Mouse (Mus musculus) megakaryocyte progenitor cell, adult 5-6 weeks (primary cell): ENCODE measurements around the gene Mia3. TPM values are rescaled to one million over a fixed set of nuclear protein-coding genes. Genes with fewer than 3 reads are reported as not detected.
A peak's percentile ranks its signal among the peaks of the same experiment; 100 is the strongest.
"Not testable (repeated sequence)": the region's sequence is repeated elsewhere in the genome, so short reads cannot be mapped to it uniquely, and the experiment has no call there.

Experiments used
- ATAC-seq: replicated peaks from 2 replicates; pipeline ENCODE4 v1.8.0; 2016; ENCODE audit warnings: mild to moderate bottlenecking, moderate TSS enrichment, inconsistent platforms; ENCODE audit not compliant: poor library complexity
- total RNA-seq, 2 experiments: library from RNA; stranded (forward) in 1 of 2; stranded (reverse) in 1 of 2; fragments of 157-497, 149-512 nt in 1 of 2; fragments of 200-1000 nt in 1 of 2; gene quantifications; 2 replicates each; pipeline versions ENCODE4 v1.2.3 to v1.2.4; 2015 to 2017

The Mia3 gene
- 79.0 and 81.3 TPM in 2 replicates for total RNA-seq (2015)
- total RNA-seq (2017), result 119 and 129 TPM in 2 replicates

GRCm38 (mm10) chr1:183369427-183370014, at the start of gene Mia3:
Mia3 (minus strand) TSS chr1:183369553.
- peak; percentile 98 for ATAC-seq

DNA sequence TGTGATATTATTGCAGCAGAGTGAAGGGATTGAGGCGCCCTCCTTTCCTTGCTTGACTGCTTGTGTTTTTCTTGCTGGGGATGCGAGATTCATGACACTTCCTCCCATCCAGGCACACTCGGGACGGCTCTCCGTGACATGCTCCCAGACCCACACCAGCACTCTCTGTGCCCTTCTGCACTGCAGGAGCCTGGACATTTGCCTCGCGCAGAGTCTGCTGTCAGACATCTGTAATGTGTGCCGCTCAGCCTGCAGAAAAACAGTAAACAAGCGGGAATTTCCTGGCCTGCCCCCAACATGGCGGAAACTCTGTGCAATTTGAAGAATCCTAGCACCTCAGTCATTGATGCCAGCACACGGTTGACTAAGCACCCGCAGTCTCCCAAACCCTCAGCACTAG, 48.5 kb upstream of the Mia3 start, which contains the start of gene Hhipl2:
Gene Hhipl2, plus strand, starts transcription at position 343 of the 400 bp plus-strand sequence.
- ATAC-seq, result no peak

DNA sequence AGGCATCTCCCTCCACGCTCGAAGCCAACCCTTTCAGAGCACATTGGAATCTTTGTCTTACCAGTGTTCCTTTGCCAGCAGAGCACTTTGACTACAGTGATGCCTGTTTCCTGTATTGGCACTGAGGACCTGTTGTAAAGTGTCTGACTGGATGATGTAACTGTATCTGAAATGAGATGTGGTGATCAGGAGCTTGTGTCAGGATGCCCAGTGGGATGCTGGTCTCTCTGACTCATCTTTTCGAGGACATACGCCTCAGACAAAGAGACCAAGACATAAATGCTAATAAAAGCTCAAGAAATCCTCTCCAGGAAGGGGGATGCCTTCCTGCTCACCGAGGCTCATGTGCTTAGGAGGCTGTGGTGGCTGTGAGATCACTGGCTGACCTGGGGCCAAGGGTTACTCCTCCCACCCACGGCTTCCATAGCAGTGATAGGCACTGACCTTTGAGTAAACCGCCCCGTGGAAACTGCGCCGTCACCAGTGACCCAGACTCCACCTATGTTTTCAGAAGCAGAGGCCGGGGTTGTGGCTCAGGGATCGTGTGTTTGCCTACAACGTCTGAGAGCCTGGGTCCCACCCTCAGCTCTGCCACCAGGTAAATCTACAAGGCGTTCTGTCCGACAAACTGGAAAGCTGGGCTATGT, 44.9 kb upstream of the Mia3 start:
- ATAC-seq, result no peak

DNA sequence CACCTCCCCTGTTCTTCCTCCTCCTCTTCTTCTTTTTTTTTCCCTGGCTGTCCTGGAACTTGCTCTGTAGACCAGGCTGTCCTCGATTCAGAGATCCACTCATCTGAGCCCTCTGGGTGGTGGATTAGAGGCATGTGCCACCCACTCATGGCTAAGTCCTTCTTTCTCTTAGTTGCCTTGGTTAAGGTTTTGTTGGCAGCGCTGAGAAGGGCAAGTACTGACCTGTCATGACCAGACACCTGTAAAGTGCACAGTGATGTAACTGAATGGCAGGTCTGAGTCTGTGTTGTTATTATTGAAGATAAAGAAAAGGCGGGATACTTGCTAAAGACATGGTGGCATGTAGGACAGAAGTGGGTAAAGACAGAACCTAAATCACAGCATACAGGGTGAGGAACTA, 34.0 kb upstream of the Mia3 start:
- ATAC-seq, result no peak

GRCm38 (mm10) chr1:183388426-183389406, 19.4 kb upstream of the Mia3 start, which contains the start of gene Taf1a:
Taf1a (plus strand) TSS chr1:183388981.
- peak; percentile 97 for ATAC-seq

DNA sequence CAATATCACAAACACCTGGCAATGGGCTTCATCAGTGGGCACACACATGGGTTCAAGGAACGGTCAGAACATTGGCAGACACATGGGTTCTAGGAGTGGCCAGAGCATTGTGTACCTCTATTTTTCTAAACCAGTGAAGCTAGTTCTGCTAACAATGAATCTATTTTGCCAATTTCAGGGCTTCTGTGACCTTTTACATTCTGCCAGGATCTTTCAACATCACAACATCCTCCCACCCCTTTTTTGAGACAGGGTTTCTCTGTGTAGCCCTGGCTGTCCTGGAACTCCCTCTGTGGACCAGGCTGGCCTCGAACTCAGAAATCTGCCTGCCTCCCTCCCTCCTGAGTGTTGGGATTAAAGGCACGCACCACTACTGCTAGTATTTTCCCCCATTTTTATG, 18.1 kb upstream of the Mia3 start:
- not testable (repeated sequence) for ATAC-seq

GRCm38 (mm10) chr1:183382621-183383020, 13.3 kb upstream of the Mia3 start:
- ATAC-seq, result no peak

GRCm38 (mm10) chr1:183381816-183382215, 12.5 kb upstream of the Mia3 start:
- ATAC-seq, result no peak

DNA sequence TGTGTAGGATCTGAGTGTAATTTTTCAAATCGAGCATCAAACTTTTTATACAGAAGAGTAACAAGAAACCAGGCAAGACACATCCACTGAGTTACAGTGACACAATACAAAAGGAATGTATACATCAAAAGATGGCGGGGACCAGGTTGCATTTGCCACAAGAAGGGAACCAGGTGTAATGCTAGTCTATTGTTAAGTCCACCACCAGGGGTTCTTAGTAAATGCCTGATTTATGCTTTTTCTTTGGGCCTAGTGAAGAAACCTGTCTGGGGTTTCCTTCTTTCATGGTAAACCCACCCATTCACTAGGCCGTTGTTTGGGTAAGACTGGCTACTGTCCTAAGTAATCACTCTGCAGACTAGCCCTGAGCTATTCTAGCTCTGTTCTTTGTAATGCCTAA, 10.0 kb upstream of the Mia3 start:
- not testable (repeated sequence) for ATAC-seq

DNA sequence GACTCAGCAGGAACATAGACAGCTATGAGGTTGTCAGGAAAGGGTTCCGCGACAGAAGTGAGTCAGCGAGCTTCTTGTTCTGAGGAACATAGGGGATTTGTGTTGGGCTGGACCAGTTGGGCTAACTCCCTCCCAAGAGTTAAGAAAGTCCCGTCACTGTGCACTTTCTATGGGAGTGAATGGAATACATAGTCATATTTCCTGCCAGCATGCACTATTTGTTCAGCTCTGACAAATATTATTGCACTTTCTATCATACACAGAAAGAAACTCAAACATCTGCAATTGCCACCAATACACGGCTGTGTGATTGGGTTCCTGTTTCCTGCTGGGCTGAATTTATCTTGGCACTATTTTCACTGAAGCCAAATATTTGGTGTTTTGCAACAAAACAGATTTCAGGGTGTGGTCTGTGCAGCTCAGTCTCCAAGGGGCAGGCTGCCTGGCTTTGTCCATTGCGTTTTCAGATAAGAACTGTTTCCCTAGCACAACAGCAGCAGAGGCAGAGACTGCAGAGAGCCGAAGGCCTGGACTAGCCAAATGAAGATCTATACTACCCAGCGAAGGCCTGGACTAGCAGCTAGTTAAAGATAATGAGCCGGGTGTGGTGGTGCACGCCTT, 9.1 kb upstream of the Mia3 start:
- peak; percentile 86 for ATAC-seq

- ATAC-seq, result no peak
Measured at GRCm38 (mm10) chr1:183377045-183377444, 7.7 kb upstream of the Mia3 start.

- no peak for ATAC-seq
Measured at GRCm38 (mm10) chr1:183374728-183375127, 5.4 kb upstream of the Mia3 start.

DNA sequence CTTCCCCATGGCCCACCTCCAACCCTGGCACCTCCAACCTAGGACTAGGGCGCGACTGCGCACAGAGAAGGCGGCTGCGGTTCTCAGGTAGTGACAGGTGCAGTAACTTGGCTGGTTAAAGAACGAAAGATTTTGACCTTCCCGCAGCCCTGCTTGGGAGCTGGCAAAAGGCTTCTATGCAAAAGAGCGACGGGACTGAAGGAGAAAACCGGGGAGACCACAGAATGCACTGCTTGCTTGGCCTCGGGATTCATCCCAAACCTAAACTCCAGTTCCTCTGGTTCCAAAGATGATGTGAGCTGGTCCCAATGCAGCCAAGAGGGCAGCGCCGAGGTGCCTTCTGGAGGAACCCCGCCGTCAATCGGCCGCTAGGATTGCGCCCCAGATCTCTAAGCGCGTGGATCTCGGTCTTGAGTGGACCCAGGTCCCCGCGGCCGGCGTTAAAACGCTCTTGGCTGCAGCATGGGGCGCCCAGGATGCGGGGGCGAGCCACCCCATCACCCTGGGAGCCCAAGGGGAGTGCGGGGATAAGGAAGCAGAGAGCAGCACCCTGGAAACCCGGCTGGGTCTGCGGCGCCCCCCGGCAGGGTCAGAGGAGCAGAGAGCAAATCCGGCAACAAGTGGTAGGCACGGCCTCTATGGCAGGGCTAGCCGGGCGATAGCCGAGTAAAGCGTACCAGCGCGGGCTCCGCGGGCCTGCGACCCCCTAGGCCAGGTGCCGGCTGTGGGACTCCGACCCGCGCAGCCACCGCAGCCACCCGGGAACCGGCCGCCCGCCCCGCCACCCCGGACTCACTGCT, 552 bp downstream of the Mia3 start:
- ATAC-seq, result peak; percentile 15

GRCm38 (mm10) chr1:183366361-183366760, 3.0 kb downstream of the Mia3 start:
- no peak for ATAC-seq

DNA sequence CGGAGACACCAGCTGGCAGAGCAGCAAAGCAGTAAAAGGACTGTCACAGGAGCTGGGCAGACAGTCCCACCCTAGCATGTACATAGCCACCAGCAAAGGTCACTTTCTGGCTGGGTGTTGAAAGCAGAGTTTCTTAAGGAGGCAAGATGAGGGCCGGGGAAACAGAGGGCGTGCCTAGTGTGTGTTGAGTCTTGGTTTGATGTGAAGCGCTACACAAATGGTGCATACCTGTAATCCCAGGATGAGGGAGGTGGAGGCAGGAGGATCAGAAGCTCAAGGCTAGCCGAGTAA, 5.8 kb downstream of the Mia3 start:
- ATAC-seq, result no peak

- ATAC-seq, result no peak; the same call in 1 of the 2 replicates
Measured at GRCm38 (mm10) chr1:183362729-183363576, 6.4 kb downstream of the Mia3 start.

DNA sequence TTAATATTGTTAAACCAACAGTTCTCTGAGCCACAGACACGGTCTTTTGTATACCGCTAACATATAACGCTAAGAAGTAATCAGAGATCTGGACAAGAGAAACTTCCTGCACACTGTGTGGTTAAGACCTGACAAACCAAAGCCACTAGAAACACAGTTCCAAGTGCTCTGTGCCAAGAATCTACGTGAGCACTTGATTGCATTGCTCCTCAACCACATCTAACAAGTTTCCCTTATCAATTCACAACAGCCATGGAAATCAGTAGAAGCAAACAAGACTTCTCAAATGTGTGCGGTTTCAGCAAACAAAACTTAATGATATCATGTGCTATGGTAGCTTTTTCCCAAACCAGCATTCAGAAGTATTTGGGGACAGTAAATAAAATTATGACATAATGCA, 7.1 kb downstream of the Mia3 start:
- ATAC-seq, result peak; percentile 91

- ATAC-seq, result no peak
Measured at GRCm38 (mm10) chr1:183358901-183359300, 10.5 kb downstream of the Mia3 start.

DNA sequence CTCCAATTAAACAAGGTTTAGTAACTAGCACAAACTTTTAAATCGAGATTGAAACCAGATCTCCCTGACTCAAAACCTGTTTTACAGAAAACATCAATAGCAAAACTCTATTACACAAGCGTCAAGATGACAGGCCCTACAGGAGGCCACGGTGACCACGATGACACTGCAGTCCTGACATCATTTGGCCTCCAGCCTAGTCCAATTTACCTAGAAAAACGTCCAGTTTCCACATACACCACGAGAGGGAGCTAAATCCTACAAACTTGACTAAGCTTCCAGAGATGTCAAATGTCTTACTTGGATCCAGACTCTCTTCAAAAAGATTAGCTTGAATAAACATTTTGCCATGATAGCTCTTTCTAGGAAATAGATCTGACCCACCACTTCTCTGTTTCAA, 19.5 kb downstream of the Mia3 start:
- ATAC-seq, result peak; percentile 84
